Mouse (Mus musculus) midbrain, postnatal 0 days (tissue): ENCODE data around the gene Syde1. TPM values are rescaled to one million over a fixed set of nuclear protein-coding genes. Genes with fewer than 3 reads are reported as not detected.
A peak's percentile ranks its signal among the peaks of the same experiment; 100 is the strongest.

ENCODE experiments used
- ATAC-seq: fragments of 200-750 bp; cut with Nextera tagmentation; 2 replicates; pipeline ENCODE4 v1.8.0; 2017; ENCODE audit warnings: moderate number of reproducible peaks, mild to moderate bottlenecking, moderate TSS enrichment, moderate library complexity; ENCODE audit not compliant: low FRiP score
- DNase-seq: peaks from one replicate; pipeline ENCODE4 v3.0.0-alpha.2; 2015; ENCODE audit warnings: low spot score
- H3K27ac ChIP-seq: fragments of 300-500 bp; sonication (generic); 2 replicates; pipeline ENCODE4 v1.5.1; 2014; ENCODE audit warnings: low read depth, mild to moderate bottlenecking, low read length, mixed read lengths
- H3K27me3 ChIP-seq: fragments of 300-500 bp; sonication (generic); 2 replicates; pipeline ENCODE4 v1.6.1; 2014; ENCODE audit warnings: low read length, control low read depth, mixed read lengths; ENCODE audit not compliant: insufficient read depth
- H3K36me3 ChIP-seq: fragments of 300-500 bp; sonication (generic); 2 replicates; pipeline ENCODE4 v1.6.1; 2014; ENCODE audit warnings: low read length, control low read depth, mixed read lengths; ENCODE audit not compliant: insufficient read depth
- H3K4me1 ChIP-seq: fragments of 300-500 bp; sonication (generic); 2 replicates; pipeline ENCODE4 v1.6.1; 2014; ENCODE audit warnings: mild to moderate bottlenecking, control low read depth, antibody characterized with exemption, low read length, mixed read lengths; ENCODE audit not compliant: insufficient read depth
- H3K4me2 ChIP-seq: fragments of 300-500 bp; sonication (generic); 2 replicates; pipeline ENCODE4 v1.6.1; 2014; ENCODE audit warnings: low read depth, mild to moderate bottlenecking, low read length, mixed read lengths; ENCODE audit not compliant: poor library complexity, severe bottlenecking
- H3K4me3 ChIP-seq: fragments of 300-500 bp; sonication (generic); 2 replicates; pipeline ENCODE4 v1.5.1; 2014; ENCODE audit warnings: low read depth, mild to moderate bottlenecking, low read length, moderate library complexity
- H3K9ac ChIP-seq: fragments of 300-500 bp; sonication (generic); replicated peaks from 2 replicates; pipeline ENCODE4 v1.6.1; 2014; ENCODE audit warnings: mild to moderate bottlenecking, low read length, moderate library complexity, mixed read lengths; ENCODE audit not compliant: poor library complexity, severe bottlenecking
- H3K9me3 ChIP-seq: fragments of 300-500 bp; sonication (generic); 2 replicates; pipeline ENCODE4 v1.6.1; 2016; ENCODE audit warnings: low read length, control low read depth
- CTCF ChIP-seq: IDR thresholded peaks from 2 replicates; pipeline ENCODE4 v1.5.1; 2016; ENCODE audit warnings: antibody characterized with exemption, mild to moderate bottlenecking
- WGBS: fragments of 180-500 bp; shearing (Covaris S2); extraction: QIAGEN DNeasy Blood & Tissue Kit; methylation state at CpG from one replicate; pipeline ENCODE4 v1.1.7; 2014; 5-methylcytosine and 5-hydroxymethylcytosine counted together
- polyA plus RNA-seq: library from polyadenylated mRNA; unstranded; fragments of >200 nt; fragmentation: Nextera tagmentation; extraction: Ambion mirVana; gene quantifications from 2 replicates; pipeline ENCODE4 v1.2.1, GENCODE M21; 2015
- total RNA-seq: library from RNA; depleted of rRNA; stranded (reverse); fragments of >200 nt; gene quantifications from 2 replicates; pipeline ENCODE4 v1.2.3, GENCODE M21; 2014

Gene Syde1
- total and polyA plus RNA-seq, 2 experiments from 2014 or later, result 3.1 to 6.6 TPM

DNA sequence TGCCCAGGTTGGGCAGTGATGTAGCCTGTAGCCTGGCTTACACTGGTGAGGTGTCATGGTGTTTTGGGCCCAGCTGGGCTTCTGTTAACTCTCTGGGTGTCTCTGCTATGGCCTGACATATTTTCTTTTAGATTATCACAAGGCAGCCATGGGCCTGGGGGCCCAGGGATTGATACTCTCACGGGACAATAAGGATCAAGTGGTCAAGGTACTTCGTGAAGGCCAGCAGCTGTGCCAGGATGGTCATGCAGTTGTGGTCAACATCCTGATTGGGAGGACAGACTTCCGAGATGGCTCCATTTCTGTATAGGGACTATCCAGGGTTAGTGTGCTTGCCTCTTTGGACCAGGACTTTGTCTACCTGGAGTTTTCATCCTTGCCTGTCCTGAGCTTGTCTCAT lies 7.8 kb downstream of the Syde1 start:
- Histone ChIP-seq H3K27ac (no peak overlapping the region), H3K9ac (no peak overlapping the region), H3K4me3 (no peak overlapping the region), H3K27me3 (no peaks in the 10 kb centered on the region), H3K9me3 (no peaks in the 10 kb centered on the region), H3K4me1 (no peaks in the 10 kb centered on the region), H3K4me2 (no peak overlapping the region), H3K36me3 (peaks cover 43% of the 10 kb centered on the region)
- TF ChIP-seq CTCF, result no peak
- ATAC-seq (no peak), DNase-seq (no peak)
- WGBS, result 87% methylated on average over 3 of the region's 3 CpGs

DNA sequence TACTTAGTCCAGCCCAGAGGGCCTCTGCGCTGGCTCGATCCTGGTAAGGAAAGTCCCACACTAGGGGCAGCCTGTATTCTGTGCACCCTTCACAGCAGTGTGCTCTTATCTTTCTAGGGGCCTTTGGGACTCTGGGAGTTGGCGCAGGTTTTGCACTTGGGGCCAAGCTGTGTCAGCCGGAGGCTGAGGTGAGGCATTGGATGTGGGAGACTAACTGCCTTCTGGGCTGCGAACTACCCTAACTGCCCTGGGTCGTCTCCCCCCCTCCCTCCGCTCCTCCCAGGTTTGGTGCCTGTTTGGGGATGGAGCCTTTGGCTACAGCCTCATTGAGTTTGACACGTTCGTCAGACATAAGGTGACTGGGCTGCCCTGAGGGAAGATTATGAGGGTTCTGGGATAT lies 8.4 kb downstream of the Syde1 start:
- no peaks in the 10 kb centered on the region for H3K4me1 ChIP-seq
- H3K27ac ChIP-seq, result no peak overlapping the region
- peaks cover 45% of the 10 kb centered on the region for H3K36me3 ChIP-seq
- no peak for ATAC-seq
- DNase-seq, result no peak
- H3K4me3 ChIP-seq, result no peak overlapping the region
- no peak overlapping the region for H3K9ac ChIP-seq
- no peak for TF ChIP-seq CTCF
- WGBS, result 81% methylated on average over 9 of the region's 9 CpGs
- no peak overlapping the region for H3K4me2 ChIP-seq
- H3K9me3 ChIP-seq, result no peaks in the 10 kb centered on the region
- H3K27me3 ChIP-seq, result no peaks in the 10 kb centered on the region

DNA sequence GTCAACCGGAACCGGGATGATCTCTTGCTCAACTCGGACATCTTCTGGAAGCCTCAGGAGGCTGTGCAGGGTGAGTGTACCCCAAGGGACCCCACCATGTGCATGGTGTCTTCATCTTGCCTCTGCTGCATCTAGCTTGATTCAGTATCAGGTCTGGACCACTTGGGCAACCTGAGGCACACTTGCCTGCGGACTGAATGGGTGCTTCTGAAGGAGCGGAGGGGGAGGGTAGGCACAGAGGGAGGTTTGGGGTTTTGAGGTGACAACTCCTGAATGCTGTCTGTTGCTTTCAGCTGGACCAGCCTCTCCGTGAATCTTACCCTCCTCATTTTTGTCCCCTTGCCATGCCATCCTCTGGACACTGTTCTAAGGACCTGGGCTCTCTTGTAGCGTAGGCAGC lies 10.6 kb downstream of the Syde1 start:
- DNase-seq (no peak), ATAC-seq (no peak)
- Histone ChIP-seq H3K27ac (no peak overlapping the region), H3K9ac (no peak overlapping the region), H3K4me3 (no peak overlapping the region), H3K36me3 (peaks cover 51% of the 10 kb centered on the region), H3K4me1 (no peaks in the 10 kb centered on the region), H3K9me3 (no peaks in the 10 kb centered on the region), H3K27me3 (no peaks in the 10 kb centered on the region), H3K4me2 (no peak overlapping the region)
- 93% methylated on average over 7 of the region's 7 CpGs for WGBS
- TF ChIP-seq CTCF, result no peak

DNA sequence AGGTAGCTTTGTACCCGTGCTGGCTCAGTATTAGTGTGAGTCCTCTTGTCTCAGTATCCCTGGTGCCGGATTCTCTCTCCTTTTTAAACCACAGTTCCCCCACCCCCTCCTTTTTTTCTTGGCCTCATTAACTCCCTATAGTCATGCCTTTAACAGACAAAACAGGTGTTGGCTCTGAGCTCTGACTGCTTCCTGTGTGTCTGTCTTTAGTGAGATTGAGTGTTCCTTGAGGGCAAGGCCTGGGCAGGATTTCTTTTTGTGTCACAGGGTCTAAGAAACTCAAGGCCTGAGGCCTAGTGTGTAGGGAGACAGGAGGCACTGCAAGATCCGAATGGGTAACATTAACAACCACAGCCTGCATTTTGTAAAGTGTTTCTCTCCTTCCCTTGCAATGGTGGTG lies 13.6 kb downstream of the Syde1 start:
- H3K4me1 ChIP-seq, result peaks cover 2% of the 10 kb centered on the region; the same call in 1 of the 2 replicates
- no peaks in the 10 kb centered on the region for H3K27me3 ChIP-seq
- no peaks in the 10 kb centered on the region for H3K9me3 ChIP-seq
- H3K4me2 ChIP-seq, result no peak overlapping the region
- no peak for DNase-seq
- no peak for ATAC-seq
- H3K9ac ChIP-seq, result no peak overlapping the region
- no peak for TF ChIP-seq CTCF
- WGBS, result 83% methylated on average over 3 of the region's 3 CpGs
- no peak overlapping the region for H3K27ac ChIP-seq
- H3K36me3 ChIP-seq, result peaks cover 38% of the 10 kb centered on the region
- H3K4me3 ChIP-seq, result no peak overlapping the region

DNA sequence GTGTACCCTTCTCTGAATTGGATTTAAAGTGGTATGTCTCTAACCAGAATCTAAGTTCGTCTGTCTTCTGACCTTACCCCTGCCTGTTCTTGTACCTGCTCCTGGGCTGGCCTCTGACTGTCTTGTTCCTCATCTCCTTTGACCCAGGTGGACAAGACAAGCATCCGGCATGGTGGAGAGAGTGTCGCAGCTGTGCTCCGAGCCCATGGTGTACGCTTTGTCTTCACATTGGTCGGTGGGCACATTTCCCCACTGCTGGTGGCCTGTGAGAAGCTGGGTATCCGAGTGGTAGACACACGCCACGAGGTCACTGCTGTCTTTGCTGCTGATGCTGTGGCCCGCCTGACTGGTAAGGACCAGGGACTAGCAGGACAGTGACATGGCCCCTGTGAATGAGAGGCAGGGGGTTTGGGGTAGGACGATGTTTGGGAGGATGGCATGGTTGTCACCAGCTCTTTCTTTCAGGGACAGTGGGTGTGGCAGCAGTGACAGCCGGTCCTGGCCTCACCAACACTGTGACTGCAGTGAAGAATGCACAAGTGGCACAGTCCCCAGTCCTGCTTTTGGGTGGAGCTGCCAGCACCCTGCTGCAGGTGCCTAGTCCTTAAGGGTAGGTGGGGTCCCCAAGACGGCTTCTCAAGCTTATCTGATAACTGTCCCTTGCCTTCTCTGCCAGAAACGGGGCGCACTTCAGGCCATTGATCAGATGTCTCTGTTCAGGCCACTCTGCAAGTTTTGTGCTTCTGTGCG lies 15.2 kb downstream of the Syde1 start:
- H3K27ac ChIP-seq, result no peak overlapping the region
- H3K9ac ChIP-seq, result no peak overlapping the region
- DNase-seq (no peak), ATAC-seq (no peak)
- TF ChIP-seq CTCF, result no peak
- H3K27me3 ChIP-seq, result no peaks in the 10 kb centered on the region
- 95% methylated on average over 16 of the region's 16 CpGs for WGBS
- H3K4me2 ChIP-seq, result no peak overlapping the region
- H3K36me3 ChIP-seq, result peaks cover 29% of the 10 kb centered on the region
- peaks cover 2% of the 10 kb centered on the region; the same call in 1 of the 2 replicates for H3K4me1 ChIP-seq
- no peak overlapping the region for H3K4me3 ChIP-seq
- H3K9me3 ChIP-seq, result no peaks in the 10 kb centered on the region

DNA sequence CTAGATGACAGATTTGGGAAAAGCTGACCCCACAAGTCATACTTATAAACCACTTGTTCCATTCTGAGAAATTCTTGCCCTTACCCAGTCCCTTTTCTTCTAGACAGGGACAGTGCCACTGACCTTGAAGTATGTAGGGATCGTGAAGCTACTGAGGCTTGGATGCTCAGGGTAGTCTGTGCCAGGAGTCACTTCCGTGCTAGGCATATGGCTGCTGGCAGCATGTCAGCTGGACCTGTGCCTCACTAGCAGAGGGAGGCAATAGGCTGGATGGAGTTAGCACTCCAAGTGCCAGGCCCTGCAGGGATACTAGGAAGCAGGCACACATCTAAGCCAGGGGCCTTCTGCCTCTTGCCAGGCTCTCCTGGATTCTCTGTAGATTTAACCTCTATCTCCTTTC lies 16.1 kb downstream of the Syde1 start:
- Histone ChIP-seq H3K9ac (0 out of 2 replicates have a peak overlapping the region, but pooled peaks have one; percentile 71), H3K4me1 (peaks cover 2% of the 10 kb centered on the region; the same call in 1 of the 2 replicates), H3K36me3 (peaks cover 23% of the 10 kb centered on the region), H3K4me2 (peak overlapping the region; percentile 72), H3K27me3 (no peaks in the 10 kb centered on the region), H3K9me3 (no peaks in the 10 kb centered on the region), H3K4me3 (peak overlapping the region; percentile 59; the same call in 1 of the 2 replicates), H3K27ac (no peak overlapping the region)
- DNase-seq, result peak; percentile 82
- no peak for ATAC-seq
- WGBS, result 70% methylated on average over 2 of the region's 2 CpGs
- TF ChIP-seq CTCF, result no peak
